Mouse (Mus musculus) frontal cortex, postnatal 10 days (tissue): Measurements from ENCODE around the gene Aurka.

Experiments used
- DNase-seq, 2 experiments: peaks; one replicate each; pipeline ENCODE4 v3.0.0; 2022; ENCODE audit warnings: low spot score in 2 of 2, mixed read lengths in 1 of 2

The Aurka gene

DNA sequence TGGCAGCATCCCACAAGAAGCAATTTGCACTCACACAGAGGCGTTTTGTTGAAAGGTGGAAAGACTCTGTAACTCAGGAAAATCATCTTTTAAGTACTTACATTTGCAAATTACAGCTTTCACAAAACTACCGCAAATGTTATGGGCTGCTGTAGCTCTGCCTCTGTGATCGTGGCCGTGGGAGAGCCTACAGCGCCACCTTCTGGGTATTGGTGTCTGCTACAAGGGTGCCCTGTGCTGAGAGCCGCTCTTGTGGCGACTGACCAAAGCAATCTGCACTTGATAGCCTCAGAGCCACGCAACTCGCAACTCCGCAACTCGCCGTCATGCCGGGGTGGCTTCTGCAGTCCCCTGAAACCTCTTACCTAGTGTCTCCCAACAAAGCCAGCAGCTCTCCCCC is 41.2 kb downstream of the Aurka start:
- peak in 1 of 2 experiments; percentile 80 for DNase-seq

DNA sequence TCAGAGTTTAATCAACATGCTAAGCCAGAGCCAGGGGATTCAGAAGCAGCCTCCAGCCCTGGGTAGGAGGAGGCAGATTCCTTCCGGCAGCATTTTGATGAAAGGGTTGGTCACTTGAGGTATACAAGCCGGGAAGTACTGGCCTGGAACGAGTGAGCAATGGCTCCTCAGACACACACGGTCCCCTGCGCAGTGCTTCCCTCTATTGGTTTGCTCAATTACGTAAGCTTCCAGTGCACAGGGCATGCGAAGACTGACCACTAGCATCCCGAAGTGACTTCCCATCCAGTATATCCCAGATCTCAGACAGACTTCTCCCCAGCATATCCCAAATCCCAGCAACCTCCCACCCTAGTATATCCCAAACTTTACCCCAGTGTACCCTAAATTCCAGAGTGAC is 42.1 kb downstream of the Aurka start:
- DNase-seq: no peak

DNA sequence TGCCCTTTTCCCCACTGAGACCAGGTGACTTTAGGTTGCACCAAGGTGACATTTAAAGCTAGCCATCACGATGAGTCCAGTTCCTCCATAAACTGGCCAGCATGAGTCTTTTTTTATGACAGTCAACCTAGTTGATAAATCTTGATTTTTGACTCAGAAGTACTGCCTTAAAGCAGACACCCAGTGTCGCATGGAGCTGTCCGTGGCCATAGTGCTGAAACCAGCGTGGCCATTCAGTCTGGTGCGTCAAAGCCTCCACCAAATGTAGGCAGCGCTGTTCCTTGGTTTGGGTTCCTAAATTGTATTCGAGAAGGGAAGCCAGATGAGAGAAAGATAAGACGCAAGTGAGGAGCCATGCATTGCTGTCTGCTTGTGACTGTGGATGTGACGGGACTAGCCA is 49.5 kb downstream of the Aurka start:
- DNase-seq: peak in 1 of 2 experiments; percentile 16

DNA sequence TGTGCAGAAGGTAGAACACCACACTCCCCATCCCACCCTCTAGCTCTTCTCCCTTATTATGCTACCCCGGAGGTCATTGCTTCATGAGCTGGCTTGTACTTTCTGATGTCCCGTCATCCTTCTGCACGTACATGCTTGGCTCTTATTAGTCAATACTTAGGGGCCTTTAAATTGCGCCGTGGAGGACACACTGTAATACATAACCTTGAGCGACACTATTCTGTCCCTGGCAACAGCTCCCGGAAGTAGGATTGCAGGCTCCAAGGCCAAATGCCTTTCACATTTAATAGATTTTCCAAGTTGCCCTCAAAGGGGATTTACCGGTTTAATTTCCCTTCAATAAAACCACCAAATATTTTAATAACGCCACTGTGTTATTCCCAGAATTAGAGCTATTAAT is 58.6 kb downstream of the Aurka start:
- no peak for DNase-seq

DNA sequence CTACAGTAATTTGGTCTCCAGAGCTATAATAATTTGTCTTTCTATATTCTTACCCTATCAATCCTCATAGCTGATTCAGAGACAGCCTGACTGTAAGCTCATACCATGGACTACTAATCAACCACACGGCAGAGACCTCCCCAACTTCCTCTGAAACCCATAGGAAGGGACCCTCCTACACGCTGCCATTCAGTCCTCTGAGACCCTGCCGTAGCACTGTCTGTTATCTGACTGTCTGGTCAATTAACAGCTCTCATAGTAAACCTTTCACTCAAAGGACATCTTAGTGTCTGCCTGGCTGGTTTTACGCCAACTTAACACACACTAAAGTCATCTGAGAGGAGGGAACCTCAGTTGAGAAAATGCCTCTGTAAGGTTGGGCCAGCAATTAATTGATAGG is 63.8 kb downstream of the Aurka start:
- no peak for DNase-seq
